Mouse (Mus musculus) heart, adult 2 months (tissue): Measurements from ENCODE around the gene Dcaf17. TPM values are rescaled to one million over a fixed set of nuclear protein-coding genes. Genes with fewer than 3 reads are reported as not detected.

Experiments
- DNase-seq, 2 experiments: peaks; one replicate each; pipeline ENCODE4 v3.0.0; 2021
- H3K27ac ChIP-seq: fragments of 200-600 bp; 2 replicates; pipeline ENCODE4 v1.8.1; 2022
- H3K27me3 ChIP-seq: fragments of 200-500 bp; 2 replicates; pipeline ENCODE4 v1.6.1; 2012; ENCODE audit warnings: mild to moderate bottlenecking, low read length, inconsistent platforms, mixed read lengths; ENCODE audit not compliant: control insufficient read depth, insufficient read depth
- H3K36me3 ChIP-seq: fragments of 200-500 bp; 2 replicates; pipeline ENCODE4 v1.6.1; 2012; ENCODE audit warnings: low read length, inconsistent platforms; ENCODE audit not compliant: control insufficient read depth, insufficient read depth
- H3K4me1 ChIP-seq: fragments of 200-500 bp; 2 replicates; pipeline ENCODE4 v1.6.1; 2011; ENCODE audit warnings: low read length; ENCODE audit not compliant: control insufficient read depth, insufficient read depth
- H3K4me3 ChIP-seq: fragments of 200-600 bp; 2 replicates; pipeline ENCODE4 v1.8.1; 2022
- H3K79me2 ChIP-seq: fragments of 200-500 bp; replicated peaks from 2 replicates; pipeline ENCODE4 v1.6.1; 2012; ENCODE audit warnings: mild to moderate bottlenecking, inconsistent platforms, low read length, moderate library complexity, mixed read lengths; ENCODE audit not compliant: control insufficient read depth, insufficient read depth
- H3K9ac ChIP-seq: fragments of 200-500 bp; 2 replicates; pipeline ENCODE4 v1.6.1; 2012; ENCODE audit warnings: low read depth, mild to moderate bottlenecking, control low read depth, inconsistent platforms, low read length, mixed read lengths
- CTCF ChIP-seq: fragments of 200-600 bp; IDR thresholded peaks from 2 replicates; pipeline ENCODE4 v1.8.1; 2022; ENCODE audit warnings: antibody characterized with exemption, mild to moderate bottlenecking, moderate library complexity
- EP300 ChIP-seq: fragments of 200-500 bp; IDR thresholded peaks from 2 replicates; pipeline ENCODE4 v1.6.1; 2011; ENCODE audit warnings: low read depth, low read length, control low read depth; ENCODE audit not compliant: insufficient read depth
- POLR2A ChIP-seq: fragments of 200-500 bp; IDR thresholded peaks from 2 replicates; pipeline ENCODE4 v1.6.1; 2011; ENCODE audit warnings: mild to moderate bottlenecking, low read depth, low read length, control low read depth; ENCODE audit not compliant: insufficient read depth
- WGBS: fragments of 180-500 bp; shearing (Covaris S2); methylation state at CpG from one replicate; pipeline ENCODE4 v1.1.7; 2018; 5-methylcytosine and 5-hydroxymethylcytosine counted together
- intact Hi-C: fragments of 180-260 bp; cut with DNase I; formaldehyde crosslinking; loops from one replicate; pipeline ENCODE4 v1.15.1; 2025
- polyA plus RNA-seq: library from polyadenylated mRNA; depleted of rRNA; stranded (reverse); fragments of >200 nt; gene quantifications from 2 replicates; pipeline ENCODE4 v1.2.3, GENCODE M21; 2012
- total RNA-seq, 2 experiments: library from RNA; stranded (reverse); gene quantifications; 2 replicates each; pipeline ENCODE4 v1.2.3; 2021

Gene Dcaf17
- total and polyA plus RNA-seq, 3 experiments = 3.3 to 5.5 (median 4.8) TPM

DNA sequence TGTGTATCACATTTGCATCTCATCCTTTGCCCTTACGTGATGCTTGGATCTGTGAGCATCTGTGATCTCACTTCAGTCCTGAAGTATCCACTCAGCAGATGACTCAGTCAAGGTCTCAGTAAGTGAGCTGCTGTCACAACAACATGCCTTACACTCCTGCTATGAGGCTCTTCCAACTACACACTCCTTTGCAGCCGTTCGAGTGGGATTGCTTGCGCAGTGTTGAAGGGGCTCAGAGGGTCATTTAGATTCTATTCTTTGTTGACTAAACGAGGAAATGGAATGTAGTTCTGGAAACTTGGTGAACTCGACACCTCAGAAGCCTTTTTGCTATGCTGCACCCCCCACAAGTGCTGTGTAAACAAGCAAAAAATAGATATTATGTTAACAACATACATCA lies 9.0 kb upstream of the Dcaf17 start:
- WGBS = 66% methylated on average over 6 of the region's 6 CpGs
- no peaks in the 10 kb centered on the region for H3K27me3 ChIP-seq
- DNase-seq = no peak
- H3K4me3 ChIP-seq = no peak overlapping the region
- no peak overlapping the region for H3K27ac ChIP-seq
- H3K4me1 ChIP-seq = no peaks in the 10 kb centered on the region
- H3K79me2 ChIP-seq = no peaks in the 10 kb centered on the region
- no peaks in the 10 kb centered on the region for H3K36me3 ChIP-seq
- TF ChIP-seq EP300 (no peak), POLR2A (no peak), CTCF (no peak)
- no peak overlapping the region for H3K9ac ChIP-seq
- intact Hi-C loops = no loop called here

DNA sequence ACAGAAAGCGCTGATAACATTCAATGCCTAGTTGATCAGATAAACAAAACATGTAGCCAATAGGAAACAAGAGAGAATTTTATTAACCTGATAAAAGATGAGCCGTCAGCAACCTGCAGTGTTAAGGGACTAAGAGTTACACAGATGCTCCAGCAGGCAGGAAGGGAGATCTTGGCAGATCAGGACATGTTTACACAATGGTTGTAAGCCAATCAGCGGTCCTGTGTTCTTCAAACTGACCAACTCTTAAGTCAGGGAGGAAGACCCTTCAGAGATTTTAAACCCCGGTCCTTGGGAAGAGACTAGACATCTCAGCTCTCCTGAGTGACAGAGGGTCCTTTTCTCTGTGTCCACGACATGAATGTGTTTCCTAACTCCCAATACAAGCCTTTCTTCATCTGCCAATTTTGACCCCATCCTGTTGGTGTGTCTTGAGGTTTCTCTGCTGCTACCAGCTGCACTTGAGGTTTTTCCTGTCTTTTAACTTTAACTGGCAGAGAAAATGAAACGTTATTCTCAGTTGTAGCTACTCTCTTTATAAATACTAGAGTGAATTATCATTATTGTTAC lies 8.3 kb upstream of the Dcaf17 start:
- H3K9ac ChIP-seq = no peak overlapping the region
- intact Hi-C loops = no loop called here
- 54% methylated on average over 6 of the region's 6 CpGs for WGBS
- TF ChIP-seq EP300 = no peak
- TF ChIP-seq CTCF = no peak
- TF ChIP-seq POLR2A = no peak
- H3K79me2 ChIP-seq = no peaks in the 10 kb centered on the region
- H3K4me3 ChIP-seq = no peak overlapping the region
- no peaks in the 10 kb centered on the region for H3K27me3 ChIP-seq
- DNase-seq = no peak
- no peaks in the 10 kb centered on the region for H3K36me3 ChIP-seq
- H3K4me1 ChIP-seq = no peaks in the 10 kb centered on the region
- H3K27ac ChIP-seq = no peak overlapping the region

- no peak for DNase-seq
- no peaks in the 10 kb centered on the region for H3K79me2 ChIP-seq
- no peaks in the 10 kb centered on the region for H3K36me3 ChIP-seq
- 76% methylated on average over 12 of the region's 12 CpGs for WGBS
- H3K4me1 ChIP-seq = no peaks in the 10 kb centered on the region
- H3K27ac ChIP-seq = no peak overlapping the region
- H3K4me3 ChIP-seq = no peak overlapping the region
- no peak for TF ChIP-seq POLR2A
- TF ChIP-seq EP300 = no peak
- no peak for TF ChIP-seq CTCF
- no peak overlapping the region for H3K9ac ChIP-seq
- intact Hi-C loops = no loop called here
- no peaks in the 10 kb centered on the region for H3K27me3 ChIP-seq
These were observed 6.2 kb upstream of the Dcaf17 start for GRCm38 (mm10) chr2:71048896-71049295.

GRCm38 (mm10) chr2:71050511-71050910 lies 4.6 kb upstream of the Dcaf17 start:
- Histone ChIP-seq H3K4me3 (no peak overlapping the region), H3K4me1 (no peaks in the 10 kb centered on the region), H3K9ac (no peak overlapping the region), H3K27ac (no peak overlapping the region), H3K79me2 (no peaks in the 10 kb centered on the region), H3K27me3 (no peaks in the 10 kb centered on the region), H3K36me3 (no peaks in the 10 kb centered on the region)
- TF ChIP-seq CTCF (no peak), EP300 (no peak), POLR2A (no peak)
- WGBS = 85% methylated on average over 7 of the region's 7 CpGs
- no peak for DNase-seq
- intact Hi-C loops = loop anchor here (10.0 kb wide), 1 partner anchor 164 kb away; the partner anchor contains the start of gene Dync1i2

GRCm38 (mm10) chr2:71054716-71055115 lies 412 bp upstream of the Dcaf17 start:
- TF ChIP-seq EP300 = no peak
- no peak for TF ChIP-seq POLR2A
- no peak for TF ChIP-seq CTCF
- H3K36me3 ChIP-seq = no peaks in the 10 kb centered on the region
- intact Hi-C loops = loop anchor here (10.0 kb wide), 1 partner anchor 160 kb away; the partner anchor contains the start of gene Dync1i2
- no peaks in the 10 kb centered on the region for H3K4me1 ChIP-seq
- no peaks in the 10 kb centered on the region for H3K79me2 ChIP-seq
- H3K27me3 ChIP-seq = no peaks in the 10 kb centered on the region
- H3K9ac ChIP-seq = peak overlapping the region; percentile 89; the same call in 1 of the 2 replicates
- H3K27ac ChIP-seq = no peak overlapping the region; the same call in 1 of the 2 replicates
- peak overlapping the region; percentile 84 for H3K4me3 ChIP-seq
- 19% methylated on average over 9 of the region's 9 CpGs for WGBS
- DNase-seq = no peak

GRCm38 (mm10) chr2:71056115-71056835 lies 1.1 kb downstream of the Dcaf17 start:
- intact Hi-C loops = loop anchor here (10.0 kb wide), 1 partner anchor 159 kb away; the partner anchor contains the start of gene Dync1i2
- H3K4me3 ChIP-seq = peak overlapping the region; percentile 84
- no peaks in the 10 kb centered on the region for H3K4me1 ChIP-seq
- DNase-seq = no peak
- no peaks in the 10 kb centered on the region for H3K27me3 ChIP-seq
- H3K79me2 ChIP-seq = no peaks in the 10 kb centered on the region
- peak overlapping the region; percentile 93 for H3K27ac ChIP-seq
- peak overlapping the region; percentile 86 for H3K9ac ChIP-seq
- TF ChIP-seq CTCF (peak; percentile 36), EP300 (no peak)
- 12% methylated on average over 21 of the region's 21 CpGs for WGBS
- H3K36me3 ChIP-seq = no peaks in the 10 kb centered on the region
